Mouse (Mus musculus) embryonic fibroblast, embryonic 13.5 days (primary cell): Measurements from ENCODE around the gene Ccdc138.

Experiments used
- CTCF ChIP-seq: IDR thresholded peaks from 2 replicates; pipeline ENCODE4 v1.5.1; 2011; ENCODE audit warnings: mild to moderate bottlenecking, control low read depth, low read length, moderate library complexity, borderline replicate concordance; ENCODE audit not compliant: insufficient read depth
- POLR2A ChIP-seq: IDR thresholded peaks from 2 replicates; pipeline ENCODE4 v1.6.1; 2011; ENCODE audit warnings: low read depth, mild to moderate bottlenecking, control low read depth, low read length, moderate library complexity

DNA sequence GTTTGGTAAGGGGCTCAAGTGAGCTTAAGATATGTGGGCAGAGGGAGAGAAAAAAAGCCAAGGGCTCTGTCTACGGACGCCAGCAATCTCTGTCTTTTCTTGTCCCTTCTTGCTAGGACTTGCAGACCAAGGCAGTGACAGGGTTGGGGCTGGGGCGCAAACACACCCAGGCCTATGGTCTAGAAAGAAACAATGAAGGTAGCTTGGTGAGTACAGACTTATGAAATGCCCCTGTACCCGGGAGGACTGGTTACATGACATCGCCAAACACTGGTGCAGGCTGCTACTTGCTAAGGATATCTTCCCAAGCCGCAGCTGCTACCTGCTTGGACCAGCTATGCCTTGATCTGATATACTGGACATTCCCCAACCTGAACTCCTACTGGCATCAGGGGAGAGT is 116.9 kb downstream of the Ccdc138 start:
- TF ChIP-seq POLR2A = no peak
- no peak for TF ChIP-seq CTCF
